Mouse (Mus musculus) hindbrain, postnatal 0 days (tissue): ENCODE results near the gene Tcta. TPM values are rescaled to one million over a fixed set of nuclear protein-coding genes. Genes with fewer than 3 reads are reported as not detected.
"Not testable (repeated sequence)": the region's sequence is repeated elsewhere in the genome, so short reads cannot be mapped to it uniquely, and the experiment has no call there.

Experiments
- ATAC-seq: fragments of 200-750 bp; cut with Nextera tagmentation; 2 replicates; pipeline ENCODE4 v1.8.0; 2017; ENCODE audit warnings: mild to moderate bottlenecking, moderate TSS enrichment, moderate library complexity
- DNase-seq: peaks from one replicate; pipeline ENCODE4 v3.0.0-alpha.2; 2015; ENCODE audit warnings: low spot score
- H3K27ac ChIP-seq: fragments of 300-500 bp; sonication (generic); 2 replicates; pipeline ENCODE4 v1.5.1; 2014; ENCODE audit warnings: mild to moderate bottlenecking
- H3K27me3 ChIP-seq: fragments of 300-500 bp; sonication (generic); 2 replicates; pipeline ENCODE4 v1.6.1; 2014; ENCODE audit warnings: low read length, mixed read lengths; ENCODE audit not compliant: insufficient read depth
- H3K36me3 ChIP-seq: fragments of 300-500 bp; sonication (generic); 2 replicates; pipeline ENCODE4 v1.6.1; 2014; ENCODE audit warnings: low read length, mixed read lengths; ENCODE audit not compliant: insufficient read depth
- H3K4me1 ChIP-seq: fragments of 300-500 bp; sonication (generic); 2 replicates; pipeline ENCODE4 v1.6.1; 2014; ENCODE audit warnings: antibody characterized with exemption, low read length, mixed read lengths; ENCODE audit not compliant: insufficient read depth
- H3K4me2 ChIP-seq: fragments of 300-500 bp; sonication (generic); 2 replicates; pipeline ENCODE4 v1.6.1; 2014; ENCODE audit warnings: low read depth, mild to moderate bottlenecking, low read length, moderate library complexity, mixed read lengths
- H3K4me3 ChIP-seq: fragments of 300-500 bp; sonication (generic); 2 replicates; pipeline ENCODE4 v1.5.1; 2014; ENCODE audit warnings: low read length
- H3K9ac ChIP-seq: fragments of 300-500 bp; sonication (generic); replicated peaks from 2 replicates; pipeline ENCODE4 v1.6.1; 2014; ENCODE audit warnings: mild to moderate bottlenecking, low read length, moderate library complexity, mixed read lengths
- H3K9me3 ChIP-seq: fragments of 300-500 bp; sonication (generic); 2 replicates; pipeline ENCODE4 v1.6.1; 2016; ENCODE audit warnings: low read length, mixed read lengths
- CTCF ChIP-seq: IDR thresholded peaks from 2 replicates; pipeline ENCODE4 v1.5.1; 2016; ENCODE audit warnings: antibody characterized with exemption, control low read depth, low read depth
- WGBS: fragments of 180-500 bp; shearing (Covaris S2); extraction: QIAGEN DNeasy Blood & Tissue Kit; methylation state at CpG from one replicate; pipeline ENCODE4 v1.1.7; 2014; 5-methylcytosine and 5-hydroxymethylcytosine counted together
- polyA plus RNA-seq: library from polyadenylated mRNA; unstranded; fragments of >200 nt; fragmentation: Nextera tagmentation; extraction: Ambion mirVana; gene quantifications from 2 replicates; pipeline ENCODE4 v1.2.1, GENCODE M21; 2015
- total RNA-seq: library from RNA; depleted of rRNA; stranded (reverse); fragments of >200 nt; gene quantifications from 2 replicates; pipeline ENCODE4 v1.2.3, GENCODE M21; 2014

Tcta gene
- total and polyA plus RNA-seq, 2 experiments from 2014 or later: 66.5 to 79.4 TPM

- H3K4me1 ChIP-seq: peaks cover 11% of the 10 kb centered on the region; the same call in 1 of the 2 replicates
- ATAC-seq (peak; percentile 98), DNase-seq (peak; percentile 95)
- 0 out of 2 replicates have a peak, but pooled peaks have one; percentile 7 for TF ChIP-seq CTCF
- no peaks in the 10 kb centered on the region for H3K27me3 ChIP-seq
- H3K9ac ChIP-seq: peak within 1 kb of the TSS; percentile 88
- H3K27ac ChIP-seq: peak within 1 kb of the TSS; percentile 95
- H3K9me3 ChIP-seq: no peaks in the 10 kb centered on the region
- peak within 1 kb of the TSS; percentile 65 for H3K4me3 ChIP-seq
- peak within 1 kb of the TSS; percentile 84 for H3K4me2 ChIP-seq
- H3K36me3 ChIP-seq: peaks cover 16% of the 10 kb centered on the region; the same call in 1 of the 2 replicates
- WGBS: under 1% methylated on average over 49 of the region's 49 CpGs
Observed at GRCm38 (mm10) chr9:108338886-108339781, 33.2 kb upstream of the Tcta start, which contains the start of gene Gpx1. Gene Gpx1, plus strand, starts transcription at chr9:108338903.

- DNase-seq: no peak
- no peak for TF ChIP-seq CTCF
- WGBS: 20% methylated on average over 6 of the region's 6 CpGs
- Histone ChIP-seq H3K4me1 (peaks cover 11% of the 10 kb centered on the region; the same call in 1 of the 2 replicates), H3K27ac (peak overlapping the region; percentile 95), H3K27me3 (no peaks in the 10 kb centered on the region), H3K9ac (peak overlapping the region; percentile 88), H3K9me3 (no peaks in the 10 kb centered on the region), H3K4me2 (peak overlapping the region; percentile 84), H3K4me3 (peak overlapping the region; percentile 65), H3K36me3 (peaks cover 18% of the 10 kb centered on the region; the same call in 1 of the 2 replicates)
- no peak for ATAC-seq
Observed at GRCm38 (mm10) chr9:108338551-108338885, 32.6 kb upstream of the Tcta start.

- Histone ChIP-seq H3K4me2 (peak overlapping the region; percentile 84), H3K4me3 (no peak overlapping the region), H3K9me3 (no peaks in the 10 kb centered on the region), H3K4me1 (peaks cover 11% of the 10 kb centered on the region; the same call in 1 of the 2 replicates), H3K27me3 (no peaks in the 10 kb centered on the region), H3K9ac (no peak overlapping the region; the same call in 1 of the 2 replicates), H3K27ac (peak overlapping the region; percentile 95), H3K36me3 (peaks cover 21% of the 10 kb centered on the region; the same call in 1 of the 2 replicates)
- ATAC-seq: no peak
- no peak for TF ChIP-seq CTCF
- 67% methylated on average over 10 of the region's 10 CpGs for WGBS
- DNase-seq: no peak
Observed at GRCm38 (mm10) chr9:108337848-108338550, 32.0 kb upstream of the Tcta start.

GRCm38 (mm10) chr9:108325811-108326210 lies 19.9 kb upstream of the Tcta start:
- TF ChIP-seq CTCF: no peak
- Histone ChIP-seq H3K27ac (no peak overlapping the region), H3K4me1 (no peaks in the 10 kb centered on the region), H3K9me3 (no peaks in the 10 kb centered on the region), H3K36me3 (peaks cover 10% of the 10 kb centered on the region), H3K27me3 (no peaks in the 10 kb centered on the region), H3K9ac (no peak overlapping the region), H3K4me2 (no peak overlapping the region), H3K4me3 (no peak overlapping the region)
- WGBS: 97% methylated on average over 2 of the region's 2 CpGs
- DNase-seq: no peak
- ATAC-seq: no peak

- WGBS: 92% methylated on average over 1 of the region's 1 CpGs
- DNase-seq: no peak
- ATAC-seq: no peak
Observed at GRCm38 (mm10) chr9:108324784-108325183, 18.8 kb upstream of the Tcta start.

GRCm38 (mm10) chr9:108322054-108322453 lies 16.1 kb upstream of the Tcta start:
- not testable (repeated sequence) for ATAC-seq, H3K27ac ChIP-seq
- WGBS: 92% methylated on average over 7 of the region's 7 CpGs

More at GRCm38 (mm10) chr9:108324784-108325183, 18.8 kb upstream of the Tcta start:
- Histone ChIP-seq H3K27ac (no peak overlapping the region), H3K9ac (no peak overlapping the region), H3K4me2 (no peak overlapping the region), H3K4me3 (no peak overlapping the region), H3K27me3 (no peaks in the 10 kb centered on the region), H3K9me3 (no peaks in the 10 kb centered on the region), H3K4me1 (no peaks in the 10 kb centered on the region), H3K36me3 (peaks cover 9% of the 10 kb centered on the region)
- no peak for TF ChIP-seq CTCF

More at GRCm38 (mm10) chr9:108322054-108322453, 16.1 kb upstream of the Tcta start:
- H3K4me3 ChIP-seq, H3K36me3 ChIP-seq, H3K27me3 ChIP-seq, H3K9me3 ChIP-seq, H3K4me2 ChIP-seq, H3K9ac ChIP-seq, H3K4me1 ChIP-seq, DNase-seq: not testable (repeated sequence)
